Mouse (Mus musculus) midbrain, embryonic 15.5 days (tissue): ENCODE measurements around the gene Tm6sf2. TPM values are rescaled to one million over a fixed set of nuclear protein-coding genes. Genes with fewer than 3 reads are reported as not detected.
"Not testable (repeated sequence)": the region's sequence is repeated elsewhere in the genome, so short reads cannot be mapped to it uniquely, and the experiment has no call there.

Source experiments
- ATAC-seq: fragments of 200-750 bp; cut with Nextera tagmentation; replicated peaks from 2 replicates; pipeline ENCODE4 v1.8.0; 2017; ENCODE audit warnings: moderate TSS enrichment
- H3K27ac ChIP-seq: fragments of 300-500 bp; sonication (generic); 2 replicates; pipeline ENCODE4 v1.5.1; 2015; ENCODE audit warnings: mild to moderate bottlenecking, inconsistent platforms
- H3K27me3 ChIP-seq: fragments of 300-500 bp; sonication (generic); replicated peaks from 2 replicates; pipeline ENCODE4 v1.6.1; 2015; ENCODE audit warnings: inconsistent platforms
- H3K36me3 ChIP-seq: fragments of 300-500 bp; sonication (generic); replicated peaks from 2 replicates; pipeline ENCODE4 v1.6.1; 2015; ENCODE audit warnings: inconsistent platforms
- H3K4me1 ChIP-seq: fragments of 300-500 bp; sonication (generic); 2 replicates; pipeline ENCODE4 v1.6.1; 2015; ENCODE audit warnings: inconsistent platforms
- H3K4me2 ChIP-seq: fragments of 300-500 bp; sonication (generic); 2 replicates; pipeline ENCODE4 v1.6.1; 2015; ENCODE audit warnings: inconsistent platforms, mild to moderate bottlenecking, moderate library complexity
- H3K4me3 ChIP-seq: fragments of 300-500 bp; sonication (generic); 2 replicates; pipeline ENCODE4 v1.5.1; 2015; ENCODE audit warnings: mild to moderate bottlenecking, inconsistent platforms
- H3K9ac ChIP-seq: fragments of 300-500 bp; sonication (generic); 2 replicates; pipeline ENCODE4 v1.6.1; 2015; ENCODE audit warnings: mild to moderate bottlenecking, inconsistent platforms
- H3K9me3 ChIP-seq: fragments of 300-500 bp; sonication (generic); 2 replicates; pipeline ENCODE4 v1.6.1; 2016; ENCODE audit warnings: inconsistent platforms
- WGBS: fragments of 180-500 bp; shearing (Covaris S2); methylation state at CpG from one replicate; pipeline ENCODE4 v1.1.7; 2015; ENCODE audit warnings: mixed read lengths; 5-methylcytosine and 5-hydroxymethylcytosine counted together
- polyA plus RNA-seq: library from polyadenylated mRNA; unstranded; fragments of >200 nt; fragmentation: Nextera tagmentation; extraction: Ambion mirVana; gene quantifications from 2 replicates; pipeline ENCODE4 v1.2.1, GENCODE M21; 2015

Gene Tm6sf2
- polyA plus RNA-seq, result 1.7 and 2.1 TPM in 2 replicates

GRCm38 (mm10) chr8:70072441-70073069 lies at the start of gene Tm6sf2:
Tm6sf2 (plus strand) TSS chr8:70072924.
- H3K9ac ChIP-seq, result no peak within 1 kb of the TSS
- H3K27ac ChIP-seq, result no peak within 1 kb of the TSS
- H3K4me3 ChIP-seq, result no peak within 1 kb of the TSS
- 16% methylated on average over 21 of the region's 27 CpGs for WGBS
- peaks cover 30% of the 10 kb centered on the region for H3K36me3 ChIP-seq
- ATAC-seq, result peak; percentile 54; the same call in 1 of the 2 replicates
- H3K4me1 ChIP-seq, result no peaks in the 10 kb centered on the region
- no peaks in the 10 kb centered on the region for H3K9me3 ChIP-seq
- H3K27me3 ChIP-seq, result no peaks in the 10 kb centered on the region
- no peak within 1 kb of the TSS for H3K4me2 ChIP-seq

GRCm38 (mm10) chr8:70023596-70023995 lies 49.1 kb upstream of the Tm6sf2 start:
- H3K36me3 ChIP-seq, result peaks cover 95% of the 10 kb centered on the region
- no peak for ATAC-seq
- no peak overlapping the region for H3K27ac ChIP-seq
- H3K4me2 ChIP-seq, result no peak overlapping the region
- no peak overlapping the region for H3K9ac ChIP-seq
- H3K9me3 ChIP-seq, result no peaks in the 10 kb centered on the region
- H3K27me3 ChIP-seq, result no peaks in the 10 kb centered on the region
- 75% methylated on average over 8 of the region's 8 CpGs for WGBS
- no peaks in the 10 kb centered on the region for H3K4me1 ChIP-seq
- no peak overlapping the region for H3K4me3 ChIP-seq

- no peaks in the 10 kb centered on the region for H3K27me3 ChIP-seq
- H3K36me3 ChIP-seq, result peaks cover 91% of the 10 kb centered on the region
- H3K4me3 ChIP-seq, result no peak overlapping the region
- no peak for ATAC-seq
- no peaks in the 10 kb centered on the region for H3K9me3 ChIP-seq
- 89% methylated on average over 2 of the region's 2 CpGs for WGBS
- no peak overlapping the region for H3K27ac ChIP-seq
- no peaks in the 10 kb centered on the region for H3K4me1 ChIP-seq
- no peak overlapping the region for H3K4me2 ChIP-seq
- no peak overlapping the region for H3K9ac ChIP-seq
These were observed 46.6 kb upstream of the Tm6sf2 start for GRCm38 (mm10) chr8:70026151-70026550.

GRCm38 (mm10) chr8:70030255-70030654 lies 42.5 kb upstream of the Tm6sf2 start:
- no peak for ATAC-seq
- 100% methylated on average over 1 of the region's 1 CpGs for WGBS
- Histone ChIP-seq H3K4me2 (no peak overlapping the region), H3K4me3 (no peak overlapping the region), H3K9me3 (no peaks in the 10 kb centered on the region), H3K27ac (no peak overlapping the region), H3K9ac (no peak overlapping the region), H3K27me3 (no peaks in the 10 kb centered on the region), H3K36me3 (peaks cover 52% of the 10 kb centered on the region), H3K4me1 (no peaks in the 10 kb centered on the region)

- Histone ChIP-seq H3K27me3 (no peaks in the 10 kb centered on the region), H3K4me3 (no peak overlapping the region), H3K4me2 (no peak overlapping the region), H3K27ac (no peak overlapping the region), H3K9ac (no peak overlapping the region), H3K9me3 (no peaks in the 10 kb centered on the region), H3K36me3 (peaks cover 3% of the 10 kb centered on the region; the same call in 1 of the 2 replicates), H3K4me1 (peaks cover 24% of the 10 kb centered on the region)
- 83% methylated on average over 1 of the region's 1 CpGs for WGBS
- no peak for ATAC-seq
These were observed 34.7 kb upstream of the Tm6sf2 start for GRCm38 (mm10) chr8:70037994-70038393.

GRCm38 (mm10) chr8:70041885-70042546 lies 30.7 kb upstream of the Tm6sf2 start:
- Histone ChIP-seq H3K36me3 (peaks cover 3% of the 10 kb centered on the region; the same call in 1 of the 2 replicates), H3K4me1 (peaks cover 39% of the 10 kb centered on the region), H3K27me3 (no peaks in the 10 kb centered on the region), H3K27ac (peak overlapping the region; percentile 89), H3K9ac (peak overlapping the region; percentile 94), H3K9me3 (no peaks in the 10 kb centered on the region), H3K4me3 (peak overlapping the region; percentile 85), H3K4me2 (peak overlapping the region; percentile 78)
- ATAC-seq, result peak; percentile 2; the same call in 1 of the 2 replicates
- under 1% methylated on average over 47 of the region's 47 CpGs for WGBS

- Histone ChIP-seq H3K36me3 (peaks cover 3% of the 10 kb centered on the region; the same call in 1 of the 2 replicates), H3K9me3 (no peaks in the 10 kb centered on the region), H3K4me2 (peak within 1 kb of the TSS; percentile 78), H3K4me1 (peaks cover 39% of the 10 kb centered on the region), H3K27ac (peak within 1 kb of the TSS; percentile 89), H3K27me3 (no peaks in the 10 kb centered on the region), H3K9ac (peak within 1 kb of the TSS; percentile 94), H3K4me3 (peak within 1 kb of the TSS; percentile 85)
- under 1% methylated on average over 65 of the region's 65 CpGs for WGBS
- peak; percentile 98 for ATAC-seq
These were observed 29.9 kb upstream of the Tm6sf2 start, which contains the start of the genes Mau2 and Sugp1 for GRCm38 (mm10) chr8:70042583-70043455. Mau2 (minus strand) TSS chr8:70042734. Sugp1 (plus strand) TSS chr8:70042813.

- H3K27ac ChIP-seq, result no peak overlapping the region
- H3K4me1 ChIP-seq, result peaks cover 39% of the 10 kb centered on the region
- H3K4me3 ChIP-seq, result peak overlapping the region; percentile 85
- peak overlapping the region; percentile 94; the same call in 1 of the 2 replicates for H3K9ac ChIP-seq
- H3K27me3 ChIP-seq, result no peaks in the 10 kb centered on the region
- peak overlapping the region; percentile 78 for H3K4me2 ChIP-seq
- WGBS, result 90% methylated on average over 5 of the region's 5 CpGs
- no peaks in the 10 kb centered on the region; the same call in 1 of the 2 replicates for H3K36me3 ChIP-seq
- H3K9me3 ChIP-seq, result no peaks in the 10 kb centered on the region
- no peak for ATAC-seq
These were observed 28.7 kb upstream of the Tm6sf2 start for GRCm38 (mm10) chr8:70043996-70044395.

- H3K9me3 ChIP-seq, result no peaks in the 10 kb centered on the region
- H3K27me3 ChIP-seq, result no peaks in the 10 kb centered on the region
- H3K9ac ChIP-seq, result no peak overlapping the region
- ATAC-seq, result no peak
- no peak overlapping the region for H3K4me2 ChIP-seq
- no peak overlapping the region for H3K4me3 ChIP-seq
- H3K36me3 ChIP-seq, result peaks cover 34% of the 10 kb centered on the region
- H3K4me1 ChIP-seq, result peaks cover 1% of the 10 kb centered on the region
- no peak overlapping the region for H3K27ac ChIP-seq
These were observed 23.1 kb upstream of the Tm6sf2 start for GRCm38 (mm10) chr8:70049662-70050061.

GRCm38 (mm10) chr8:70050434-70050833 lies 22.3 kb upstream of the Tm6sf2 start:
- not testable (repeated sequence) for H3K27ac ChIP-seq, H3K9me3 ChIP-seq, H3K9ac ChIP-seq, H3K4me2 ChIP-seq, H3K27me3 ChIP-seq, ATAC-seq, H3K4me1 ChIP-seq, H3K4me3 ChIP-seq
- H3K36me3 ChIP-seq, result peaks cover 38% of the 10 kb centered on the region
- WGBS, result 93% methylated on average over 5 of the region's 5 CpGs

GRCm38 (mm10) chr8:70057721-70058120 lies 15.0 kb upstream of the Tm6sf2 start:
- no peak overlapping the region for H3K9ac ChIP-seq
- no peaks in the 10 kb centered on the region for H3K9me3 ChIP-seq
- no peak overlapping the region for H3K27ac ChIP-seq
- H3K27me3 ChIP-seq, result no peaks in the 10 kb centered on the region
- H3K36me3 ChIP-seq, result peaks cover 68% of the 10 kb centered on the region
- ATAC-seq, result no peak
- H3K4me3 ChIP-seq, result no peak overlapping the region
- WGBS, result 65% methylated on average over 1 of the region's 1 CpGs
- no peaks in the 10 kb centered on the region for H3K4me1 ChIP-seq
- no peak overlapping the region for H3K4me2 ChIP-seq
